Mouse (Mus musculus) 3T3-L1 (cell line): ENCODE data around the gene Eva1a.

ENCODE experiments used
- DNase-seq: peaks from one replicate; pipeline ENCODE4 v3.0.0-alpha.2; 2015; ENCODE audit warnings: low read depth, low spot score

Gene Eva1a

GRCm38 (mm10) chr6:82040834-82041487, at the start of gene Eva1a:
Eva1a (plus strand) TSS chr6:82041043.
- DNase-seq: peak; percentile 28

DNA sequence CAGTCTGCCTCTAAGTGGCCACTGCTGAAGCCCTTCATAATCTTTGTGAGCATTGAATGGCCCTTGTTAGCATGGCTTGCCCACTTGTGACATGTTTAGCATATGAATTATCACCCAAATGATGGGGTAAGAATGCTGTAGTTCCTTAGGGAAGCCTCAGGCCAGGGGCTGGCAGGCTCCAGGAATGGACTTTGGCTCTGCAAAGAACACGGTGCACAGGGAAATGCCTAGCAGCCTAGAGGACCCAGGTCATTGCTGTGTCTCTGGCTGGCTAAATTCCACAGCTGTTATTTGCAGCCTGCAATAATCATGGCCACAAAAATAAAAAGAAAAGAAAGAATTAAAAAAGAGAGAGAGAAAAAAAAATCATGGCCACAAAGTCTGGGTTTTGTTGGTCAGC, 28.5 kb upstream of the Eva1a start:
- no peak for DNase-seq

GRCm38 (mm10) chr6:82021074-82021473, 19.8 kb upstream of the Eva1a start:
- DNase-seq: peak; percentile 41

DNA sequence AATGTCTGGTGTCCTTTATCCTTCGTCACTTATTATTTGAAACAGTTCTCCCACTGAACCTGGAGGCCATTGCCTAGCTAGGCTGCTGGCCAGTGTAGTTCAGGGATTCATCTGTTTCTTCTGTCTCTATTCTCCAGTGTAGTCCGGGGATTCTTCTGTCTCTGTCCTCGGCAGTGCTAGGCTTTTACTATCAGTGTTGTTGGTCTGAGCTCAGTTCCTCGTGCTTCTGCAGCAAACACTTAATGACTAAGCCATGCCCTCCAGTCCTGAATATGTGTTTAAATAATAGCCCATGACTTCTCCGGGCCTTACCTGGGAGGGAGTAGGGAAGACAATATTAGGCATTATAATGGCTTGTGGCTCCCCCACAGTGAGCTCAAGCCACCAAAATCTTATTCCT, 19.3 kb upstream of the Eva1a start:
- no peak for DNase-seq

- DNase-seq: peak; percentile 89
Measured at GRCm38 (mm10) chr6:82029611-82030510, 11.0 kb upstream of the Eva1a start.

DNA sequence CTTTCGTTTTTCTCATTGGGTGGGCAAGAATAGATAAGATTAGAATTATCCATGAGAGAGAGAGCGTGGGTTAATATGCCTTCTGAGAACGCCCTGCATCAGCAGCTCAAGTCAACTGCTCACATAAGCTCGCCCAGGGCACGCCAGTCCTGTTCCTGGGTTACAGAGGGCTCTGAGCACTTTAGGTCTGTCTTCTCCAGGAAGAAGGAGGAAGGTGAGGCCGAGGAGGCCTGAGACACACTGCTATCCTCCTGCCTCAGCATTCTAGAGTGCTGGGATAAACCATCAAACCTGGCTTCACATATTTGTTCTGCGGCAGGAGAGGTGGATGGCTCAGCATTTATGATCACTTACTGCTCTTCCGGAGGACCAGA, 10.3 kb upstream of the Eva1a start:
- no peak for DNase-seq

DNA sequence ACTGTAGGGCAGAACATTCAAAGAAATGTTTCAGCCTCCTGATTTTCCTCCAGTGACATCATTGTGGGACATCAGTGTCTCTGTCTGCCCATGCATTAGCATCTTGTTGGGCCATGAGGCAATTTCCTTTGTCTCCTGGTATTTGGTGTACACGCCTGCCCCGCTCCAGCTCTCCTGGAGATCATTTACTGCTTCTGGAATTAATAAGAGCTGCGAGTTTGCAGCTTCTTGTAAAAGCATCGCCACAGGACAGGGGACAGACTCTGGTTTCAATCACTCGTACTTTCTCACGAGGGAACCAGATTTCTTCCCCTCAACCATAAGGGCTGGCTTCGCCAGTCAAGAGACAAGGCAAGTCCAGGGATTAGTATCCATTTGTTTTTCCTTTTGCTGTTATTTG, 3.6 kb upstream of the Eva1a start:
- no peak for DNase-seq

DNA sequence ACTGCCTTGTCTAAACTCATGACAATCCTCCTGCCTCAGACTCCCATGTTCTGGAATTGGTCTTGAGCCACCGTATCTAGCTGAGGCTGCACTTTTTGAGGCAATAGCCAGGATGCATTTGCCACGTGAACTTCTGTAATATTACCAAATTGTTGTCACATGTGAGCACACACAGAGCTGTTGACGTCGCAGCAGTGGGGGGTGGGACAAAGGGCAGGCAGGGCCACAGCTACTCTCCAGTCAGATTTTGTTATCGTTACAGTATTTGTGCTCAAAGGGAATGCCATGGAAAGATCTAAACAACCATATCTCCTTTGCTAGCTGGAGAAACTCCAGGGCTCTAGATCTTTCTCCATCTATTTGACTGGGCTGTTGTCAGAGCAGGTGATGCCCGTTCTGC, 1.6 kb upstream of the Eva1a start:
- no peak for DNase-seq

DNA sequence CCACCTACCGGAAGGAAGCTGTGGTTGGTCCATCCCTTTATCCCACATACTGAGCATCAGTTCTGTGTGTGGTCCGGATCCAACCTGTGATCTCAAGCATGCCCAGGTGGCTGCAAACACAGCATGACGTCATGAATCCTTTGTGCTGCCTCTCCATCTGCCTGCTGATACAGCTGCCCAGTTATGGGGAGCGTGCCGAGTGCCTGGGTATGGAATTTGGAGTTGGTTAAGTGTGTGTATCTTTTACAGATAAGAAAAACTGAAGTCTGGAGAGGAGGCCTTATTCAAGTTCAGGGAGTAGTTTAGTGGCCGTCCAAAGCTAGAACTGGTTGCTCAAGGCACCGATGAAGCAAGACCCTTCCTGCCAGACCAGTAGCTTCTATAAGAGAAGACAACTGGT, 875 bp upstream of the Eva1a start:
- DNase-seq: no peak

DNA sequence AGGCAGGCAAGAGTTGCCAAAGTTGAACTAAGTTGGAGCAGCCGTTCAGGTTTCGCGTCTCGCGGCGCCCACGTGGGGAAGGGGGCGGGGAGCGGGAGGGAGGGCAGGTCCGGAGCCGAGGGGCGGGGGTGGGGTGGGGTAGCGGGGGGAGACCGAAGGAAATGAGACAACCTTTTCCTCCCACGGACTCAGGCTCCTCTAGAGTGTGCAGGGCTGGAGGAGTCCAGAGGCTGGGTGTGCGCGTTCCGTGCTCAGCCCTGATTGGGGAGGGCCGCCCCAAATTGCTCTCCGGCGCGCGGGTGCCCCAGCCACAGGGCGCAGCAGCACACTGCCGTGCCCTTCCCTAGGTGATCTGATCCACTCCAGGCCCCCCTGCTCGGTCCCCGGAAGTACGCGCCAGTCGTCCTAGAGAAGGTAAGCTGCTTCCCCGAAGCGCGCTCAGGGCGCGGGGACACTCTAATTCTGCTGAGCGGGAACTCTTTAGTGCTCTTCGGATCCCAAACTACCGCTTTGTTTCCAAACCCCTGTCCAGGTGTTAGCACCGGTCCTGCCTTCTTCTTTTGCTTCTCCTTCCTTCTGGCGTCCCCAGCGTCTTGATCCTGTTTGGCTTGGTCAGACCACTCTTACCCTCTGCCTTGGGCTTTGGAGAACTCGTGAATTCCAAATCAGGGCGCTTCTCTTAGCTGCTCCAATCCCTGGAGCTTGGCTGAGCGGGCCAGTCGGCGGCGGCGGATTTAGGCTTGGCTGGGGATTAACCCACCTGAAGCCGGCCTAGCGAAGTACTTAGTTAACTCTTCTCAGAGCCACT, 849 bp downstream of the Eva1a start:
- peak; percentile 40 for DNase-seq

GRCm38 (mm10) chr6:82042296-82043125, 1.7 kb downstream of the Eva1a start:
- DNase-seq: peak; percentile 26

- DNase-seq: no peak
Measured at GRCm38 (mm10) chr6:82043634-82044033, 2.8 kb downstream of the Eva1a start.

DNA sequence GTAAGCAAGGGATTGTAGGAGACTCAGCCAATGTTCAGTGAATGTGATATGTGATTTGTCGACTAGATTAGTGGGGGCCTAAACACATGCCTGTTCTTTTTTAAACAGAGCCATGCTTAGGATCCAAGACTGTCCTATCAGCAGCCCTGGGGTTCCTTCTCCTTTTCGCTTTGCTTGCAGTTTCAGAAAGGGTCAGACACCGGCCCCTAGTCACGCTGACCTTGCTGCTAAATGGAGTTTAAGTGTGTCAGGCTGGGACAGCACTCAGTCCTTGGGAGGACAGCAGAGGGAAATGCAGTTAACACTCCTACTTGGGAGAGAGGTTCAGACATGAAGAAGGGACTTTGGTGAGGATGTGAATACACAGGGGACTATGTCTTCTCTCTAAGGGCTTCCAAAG, 3.7 kb downstream of the Eva1a start:
- DNase-seq: no peak

DNA sequence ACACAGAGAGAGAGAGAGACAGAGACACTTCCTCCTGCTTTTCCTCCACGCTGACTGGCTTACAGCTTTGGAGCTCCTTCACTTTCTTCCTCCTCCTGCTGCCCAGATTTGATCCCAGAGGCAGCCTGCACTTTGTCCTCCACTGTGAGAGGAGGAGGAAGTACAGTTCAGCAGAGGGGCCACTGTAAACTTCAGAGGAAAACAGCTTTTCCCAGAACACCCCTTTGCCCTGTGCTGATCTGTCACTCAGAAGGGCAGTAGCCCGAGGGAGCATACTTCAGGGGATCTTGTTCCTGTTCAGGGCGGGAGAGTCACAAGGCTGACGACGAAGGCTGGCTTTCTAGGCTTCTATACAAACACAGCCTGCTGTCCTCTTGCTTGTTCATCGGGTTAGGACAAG, 7.1 kb downstream of the Eva1a start:
- DNase-seq: no peak

GRCm38 (mm10) chr6:82050201-82050600, 9.4 kb downstream of the Eva1a start:
- DNase-seq: no peak

DNA sequence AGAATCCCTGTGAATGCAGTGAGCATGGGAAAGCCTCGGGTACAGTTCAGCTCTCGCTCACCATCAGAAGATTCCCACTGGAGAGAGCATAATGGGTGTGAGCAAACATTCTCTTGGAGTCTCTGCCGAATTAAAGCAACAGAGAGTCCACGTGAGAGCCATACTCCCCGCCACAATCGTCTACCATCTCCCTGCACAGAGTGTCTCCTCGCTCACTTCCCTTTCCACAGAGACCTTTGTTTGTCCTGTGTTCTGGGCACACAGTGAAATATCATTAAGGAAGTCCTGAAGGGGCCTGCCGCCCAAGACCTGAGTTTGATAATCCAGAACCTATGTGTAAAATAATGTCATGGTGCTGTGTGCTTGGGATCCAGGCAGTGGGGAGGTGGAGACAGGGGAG, 10.7 kb downstream of the Eva1a start:
- DNase-seq: no peak

DNA sequence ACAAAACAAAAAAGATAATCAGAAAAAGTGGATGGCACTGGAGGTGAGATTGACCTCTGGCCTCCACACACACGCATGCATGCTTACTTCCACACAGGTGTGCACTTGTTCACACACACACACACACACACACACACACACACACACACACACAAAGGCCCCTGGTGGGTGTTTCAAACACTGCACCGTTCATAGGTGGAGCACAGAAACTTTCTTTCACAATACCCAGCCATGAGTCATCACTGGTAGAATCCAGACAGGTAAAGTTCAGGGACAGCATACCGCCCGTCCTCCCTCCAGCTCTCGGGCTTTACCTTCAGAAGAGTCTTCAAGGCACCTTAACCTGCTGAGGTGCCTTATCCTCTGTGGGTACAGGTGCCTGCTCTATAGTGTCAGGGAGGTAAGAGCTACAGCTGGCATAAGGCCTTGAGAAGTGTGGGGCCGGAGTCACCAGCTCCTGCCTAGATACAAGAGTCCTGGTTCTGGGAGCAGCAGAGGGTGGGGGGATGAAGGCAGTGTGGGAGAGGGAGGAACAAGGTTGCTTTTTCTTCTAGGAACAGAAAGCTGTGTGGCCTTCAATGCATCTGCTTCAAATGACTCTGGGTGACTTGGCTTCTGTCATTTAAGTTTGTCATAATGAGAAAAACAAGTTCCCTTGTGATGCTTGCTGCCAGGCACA, 11.3 kb downstream of the Eva1a start:
- no peak for DNase-seq

DNA sequence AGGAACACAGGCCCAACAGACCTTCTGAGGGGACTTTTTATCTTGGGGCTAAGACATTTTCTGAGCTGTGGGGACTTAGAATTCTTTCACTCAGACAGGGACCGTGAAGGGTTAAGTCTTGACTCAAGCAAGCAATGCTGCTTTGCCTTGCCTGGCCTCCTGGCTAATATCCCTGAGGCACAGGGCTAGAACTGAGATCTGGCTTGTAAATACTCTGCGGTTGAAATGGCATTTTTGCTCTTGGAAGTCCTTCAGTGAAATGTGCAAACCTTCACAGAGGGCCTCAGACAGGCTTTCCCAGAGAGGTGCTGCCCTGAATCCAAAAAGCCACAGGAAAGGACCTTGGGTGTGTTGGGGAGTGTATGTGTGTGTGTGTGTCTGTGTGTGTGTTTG, 11.9 kb downstream of the Eva1a start:
- peak; percentile 66 for DNase-seq

DNA sequence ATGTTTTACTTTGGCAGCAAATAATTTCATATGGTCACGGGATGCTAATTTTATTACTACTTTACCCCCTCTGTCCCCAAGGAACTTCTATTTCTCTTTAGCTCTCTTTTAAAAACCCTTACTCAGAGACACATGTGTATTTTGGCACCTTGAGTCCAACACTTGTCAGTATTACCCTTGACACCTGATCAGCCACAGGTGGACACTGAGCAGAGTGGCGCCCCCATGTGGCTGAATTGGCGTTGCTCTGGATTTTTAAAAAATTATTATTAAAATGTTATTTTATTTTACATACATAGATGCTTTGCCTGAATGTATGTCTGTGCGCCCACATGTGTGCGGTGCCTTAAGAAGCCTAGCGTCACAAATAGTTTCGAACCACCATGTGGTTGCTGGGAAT, 14.0 kb downstream of the Eva1a start:
- no peak for DNase-seq

GRCm38 (mm10) chr6:82059896-82060295, 19.1 kb downstream of the Eva1a start:
- DNase-seq: no peak

- DNase-seq: no peak
Measured at GRCm38 (mm10) chr6:82065230-82065629, 24.4 kb downstream of the Eva1a start.
